ENCODE assay signal across 8 mouse cellular contexts in genomic region chrX:9271947-9272459, GRCm38 (mm10). TPM values are rescaled to one million over a fixed set of nuclear protein-coding genes. Genes with fewer than 3 reads are reported as not detected.
DNase-seq lines count a peak whose midpoint lies in the region; ATAC-seq lines count a peak whose summit lies in the region.

No protein-coding gene starts in this region.

- H3K27me3 ChIP-seq in kidney, embryonic 16.5 days (ENCODE audit: insufficient read depth, low read length) = no peaks in the 10 kb centered on the region
- no peaks in the 10 kb centered on the region for H3K27me3 ChIP-seq in hindbrain, embryonic 15.5 days
- no peaks in the 10 kb centered on the region for H3K27me3 ChIP-seq in midbrain, embryonic 15.5 days (replicated peaks)

- WGBS in kidney, embryonic 16.5 days = 31% methylated on average over 8 of the region's 8 CpGs
- 22% methylated on average over 8 of the region's 8 CpGs for WGBS in hindbrain, embryonic 15.5 days
- WGBS in midbrain, embryonic 15.5 days = 23% methylated on average over 8 of the region's 8 CpGs

- peak overlapping the region; percentile 65 for H3K9ac ChIP-seq in kidney, embryonic 16.5 days (replicated peaks; ENCODE audit: low read length)
- H3K9ac ChIP-seq in hindbrain, embryonic 15.5 days = no peak overlapping the region
- H3K9ac ChIP-seq in midbrain, embryonic 15.5 days = no peak overlapping the region

- no peaks in the 10 kb centered on the region for H3K9me3 ChIP-seq in kidney, embryonic 16.5 days (ENCODE audit: low read length)
- H3K9me3 ChIP-seq in hindbrain, embryonic 15.5 days = no peaks in the 10 kb centered on the region
- H3K9me3 ChIP-seq in midbrain, embryonic 15.5 days = no peaks in the 10 kb centered on the region

- no peaks in the 10 kb centered on the region for H3K4me1 ChIP-seq in kidney, embryonic 16.5 days (ENCODE audit: insufficient read depth, low read length)
- no peaks in the 10 kb centered on the region for H3K4me1 ChIP-seq in brown adipose tissue, adult 24 weeks (ENCODE audit: control insufficient read depth, insufficient read depth, insufficient read length, low read length)
- no peaks in the 10 kb centered on the region for H3K4me1 ChIP-seq in hindbrain, embryonic 15.5 days (replicated peaks)
- H3K4me1 ChIP-seq in midbrain, embryonic 15.5 days = no peaks in the 10 kb centered on the region

- no peak overlapping the region for H3K27ac ChIP-seq in kidney, embryonic 16.5 days (ENCODE audit: low read length)
- peak overlapping the region; percentile 16 for H3K27ac ChIP-seq in brown adipose tissue, adult 24 weeks (replicated peaks; ENCODE audit: low read depth, low read length)
- H3K27ac ChIP-seq in hindbrain, embryonic 15.5 days (replicated peaks) = peak overlapping the region; percentile 71; the same call in 1 of the 2 replicates
- H3K27ac ChIP-seq in midbrain, embryonic 15.5 days = no peak overlapping the region

- peak; percentile 40; the same call in 1 of the 2 replicates for ATAC-seq in kidney, embryonic 16.5 days (ENCODE audit: low FRiP score, low TSS enrichment)
- peak; percentile 24; the same call in 1 of the 2 replicates for ATAC-seq in hindbrain, embryonic 15.5 days (ENCODE audit: low FRiP score, low read depth)
- ATAC-seq in midbrain, embryonic 15.5 days (replicated peaks) = peak; percentile 21; the same call in 1 of the 2 replicates

- no peaks in the 10 kb centered on the region for H3K36me3 ChIP-seq in kidney, embryonic 16.5 days (ENCODE audit: insufficient read depth, low read length)
- H3K36me3 ChIP-seq in hindbrain, embryonic 15.5 days = no peaks in the 10 kb centered on the region
- no peaks in the 10 kb centered on the region for H3K36me3 ChIP-seq in midbrain, embryonic 15.5 days (replicated peaks)

- H3K4me2 ChIP-seq in kidney, embryonic 16.5 days (replicated peaks; ENCODE audit: low read depth, low read length) = peak overlapping the region; percentile 56
- H3K4me2 ChIP-seq in hindbrain, embryonic 15.5 days = peak overlapping the region; percentile 56
- peak overlapping the region; percentile 46 for H3K4me2 ChIP-seq in midbrain, embryonic 15.5 days

- DNase-seq in kidney, adult 8-10 months = no peak
- DNase-seq in adrenal gland, postnatal 36 days = no peak
- no peak for DNase-seq in right cerebral cortex, adult 18-20 months
- DNase-seq in adipocyte (ENCODE audit: low spot score) = no peak

- H3K4me3 ChIP-seq in kidney, embryonic 16.5 days (ENCODE audit: low read length) = peak overlapping the region; percentile 59
- peak overlapping the region; percentile 73 for H3K4me3 ChIP-seq in brown adipose tissue, adult 24 weeks (ENCODE audit: insufficient read depth, low read depth, low read length)
- peak overlapping the region; percentile 61 for H3K4me3 ChIP-seq in hindbrain, embryonic 15.5 days
- peak overlapping the region; percentile 56 for H3K4me3 ChIP-seq in midbrain, embryonic 15.5 days

RNA-seq across cellular contexts. Expression of gene Xk, which starts 0.6 kb away (rescaled TPM):
- 1.2 and 1.3 TPM in 2 replicates for polyA plus RNA-seq in kidney, embryonic 16.5 days (2015; fragmentation: Nextera tagmentation; extraction: Ambion mirVana)
- 1.1 and 1.6 TPM in 2 replicates for polyA plus RNA-seq in brown adipose tissue, adult 24 weeks (2012; ENCODE audit: insufficient read depth, insufficient read length, missing spikeins)
- polyA plus RNA-seq in hindbrain, embryonic 15.5 days (2015; fragmentation: Nextera tagmentation; extraction: Ambion mirVana) = 4.9 and 5.4 TPM in 2 replicates
- 4.0 and 4.2 TPM in 2 replicates for polyA plus RNA-seq in midbrain, embryonic 15.5 days (2015; fragmentation: Nextera tagmentation; extraction: Ambion mirVana)
- 1 to 10 TPM; 1.5 TPM for total RNA-seq in adrenal gland, postnatal 36 days (2021)

RNA-seq across cellular contexts. Expression of gene H2al1m, which starts 11.6 kb away (rescaled TPM):
- not detected in 2 replicates for polyA plus RNA-seq in kidney, embryonic 16.5 days (2015; fragmentation: Nextera tagmentation; extraction: Ambion mirVana)
- polyA plus RNA-seq in brown adipose tissue, adult 24 weeks (2012; ENCODE audit: insufficient read depth, insufficient read length, missing spikeins) = not detected in 2 replicates
- polyA plus RNA-seq in hindbrain, embryonic 15.5 days (2015; fragmentation: Nextera tagmentation; extraction: Ambion mirVana) = 0.31 TPM in 1 of 2 replicates, not detected in the other
- 0.81 TPM in 1 of 2 replicates, not detected in the other for polyA plus RNA-seq in midbrain, embryonic 15.5 days (2015; fragmentation: Nextera tagmentation; extraction: Ambion mirVana)
- under 1 TPM in 1 of 2 experiments, not detected in 1; 0.86 TPM for total RNA-seq in adrenal gland, postnatal 36 days (2021)

RNA-seq across cellular contexts. Expression of gene Gm14862, which starts 15.3 kb away (rescaled TPM):
- polyA plus RNA-seq in kidney, embryonic 16.5 days (2015; fragmentation: Nextera tagmentation; extraction: Ambion mirVana) = not detected in 2 replicates
- not detected in 2 replicates for polyA plus RNA-seq in brown adipose tissue, adult 24 weeks (2012; ENCODE audit: insufficient read depth, insufficient read length, missing spikeins)
- polyA plus RNA-seq in hindbrain, embryonic 15.5 days (2015; fragmentation: Nextera tagmentation; extraction: Ambion mirVana) = 0.21 TPM in 1 of 2 replicates, not detected in the other
- polyA plus RNA-seq in midbrain, embryonic 15.5 days (2015; fragmentation: Nextera tagmentation; extraction: Ambion mirVana) = not detected in 2 replicates
- not detected for total RNA-seq in adrenal gland, postnatal 36 days (2021)

Comparison
In these comparisons a context has a peak if more than half of its experiments do, and no peak if none do; other contexts are left out.
1. H3K27ac ChIP-seq: peak in brown adipose tissue, adult 24 weeks (single experiment) and hindbrain, embryonic 15.5 days (single experiment); none in kidney, embryonic 16.5 days (single experiment) and midbrain, embryonic 15.5 days (single experiment).
2. Peak in every context shown above with its lines, with median percentiles within 50 percentile points of each other: ATAC-seq, H3K4me2 ChIP-seq and H3K4me3 ChIP-seq.